Mouse (Mus musculus) macrophage (primary cell): ENCODE data around the gene Elmsan1. TPM values are rescaled to one million over a fixed set of nuclear protein-coding genes. Genes with fewer than 3 reads are reported as not detected.

Source experiments
- H3K27ac ChIP-seq: fragments of 350-480 bp; formaldehyde crosslinking; 2 replicates; pipeline ENCODE4 v1.9.0; 2021
- H3K36me3 ChIP-seq: fragments of 350-480 bp; formaldehyde crosslinking; 2 replicates; pipeline ENCODE4 v1.9.0; 2021; ENCODE audit errors: inconsistent target
- H3K4me3 ChIP-seq: fragments of 350-480 bp; formaldehyde crosslinking; 2 replicates; pipeline ENCODE4 v1.9.0; 2021; ENCODE audit errors: inconsistent target
- H3K79me2 ChIP-seq: fragments of 350-480 bp; formaldehyde crosslinking; 2 replicates; pipeline ENCODE4 v1.9.0; 2021; ENCODE audit errors: inconsistent target
- WGBS: methylation state at CpG from one replicate; pipeline ENCODE4 v1.1.7; 2026; ENCODE audit warnings: inconsistent platforms; ENCODE audit not compliant: missing documents; 5-methylcytosine and 5-hydroxymethylcytosine counted together
- polyA plus RNA-seq: library from polyadenylated mRNA; stranded (reverse); fragments of 250-400 nt; gene quantifications from 3 replicates; pipeline ENCODE4 v1.2.4, GENCODE M21; 2018; ENCODE audit warnings: inconsistent platforms

Gene Elmsan1
- polyA plus RNA-seq, 1 experiment from 2014 or later, result 11.0 TPM

DNA sequence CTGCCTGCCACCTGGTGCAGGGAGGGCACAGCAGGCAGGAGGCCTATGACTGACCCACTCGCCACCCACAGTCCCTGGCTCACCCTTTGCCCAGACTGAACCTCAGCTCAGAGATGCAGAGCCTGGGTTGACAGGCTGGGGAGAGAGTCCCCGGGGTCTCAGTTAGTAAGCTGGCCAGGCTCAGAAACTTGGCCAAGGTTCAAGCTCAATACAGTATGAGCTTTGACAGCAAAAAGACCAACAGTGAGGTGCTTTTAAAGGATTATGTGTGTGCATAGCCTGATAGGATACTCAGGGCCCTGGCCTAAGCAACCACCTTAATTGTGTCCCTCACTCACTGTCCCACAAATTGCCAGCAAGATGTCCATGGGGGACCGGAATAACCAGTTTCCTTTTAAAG is 38.6 kb downstream of the Elmsan1 start:
- Histone ChIP-seq H3K27ac (no peak overlapping the region), H3K4me3 (no peak overlapping the region), H3K79me2 (peaks cover 88% of the 10 kb centered on the region), H3K36me3 (no peaks in the 10 kb centered on the region)
- 80% methylated on average over 3 of the region's 3 CpGs for WGBS

GRCm38 (mm10) chr12:84178652-84179445 is 39.8 kb downstream of the Elmsan1 start:
- WGBS, result 84% methylated on average over 10 of the region's 10 CpGs
- peak overlapping the region; percentile 93; the same call in 1 of the 2 replicates for H3K27ac ChIP-seq
- H3K36me3 ChIP-seq, result no peaks in the 10 kb centered on the region
- H3K79me2 ChIP-seq, result peaks cover 82% of the 10 kb centered on the region
- H3K4me3 ChIP-seq, result no peak overlapping the region

GRCm38 (mm10) chr12:84178052-84178451 is 40.6 kb downstream of the Elmsan1 start:
- peak overlapping the region; percentile 93 for H3K27ac ChIP-seq
- H3K4me3 ChIP-seq, result no peak overlapping the region
- WGBS, result 65% methylated on average over 1 of the region's 1 CpGs

GRCm38 (mm10) chr12:84176886-84177765 is 41.6 kb downstream of the Elmsan1 start:
- H3K79me2 ChIP-seq, result peaks cover 82% of the 10 kb centered on the region
- H3K36me3 ChIP-seq, result peaks cover 11% of the 10 kb centered on the region
- H3K27ac ChIP-seq, result peak overlapping the region; percentile 93
- H3K4me3 ChIP-seq, result no peak overlapping the region
- 36% methylated on average over 6 of the region's 6 CpGs for WGBS

More at GRCm38 (mm10) chr12:84178052-84178451, 40.6 kb downstream of the Elmsan1 start:
- Histone ChIP-seq H3K36me3 (peaks cover 5% of the 10 kb centered on the region; the same call in 1 of the 2 replicates), H3K79me2 (peaks cover 82% of the 10 kb centered on the region)

DNA sequence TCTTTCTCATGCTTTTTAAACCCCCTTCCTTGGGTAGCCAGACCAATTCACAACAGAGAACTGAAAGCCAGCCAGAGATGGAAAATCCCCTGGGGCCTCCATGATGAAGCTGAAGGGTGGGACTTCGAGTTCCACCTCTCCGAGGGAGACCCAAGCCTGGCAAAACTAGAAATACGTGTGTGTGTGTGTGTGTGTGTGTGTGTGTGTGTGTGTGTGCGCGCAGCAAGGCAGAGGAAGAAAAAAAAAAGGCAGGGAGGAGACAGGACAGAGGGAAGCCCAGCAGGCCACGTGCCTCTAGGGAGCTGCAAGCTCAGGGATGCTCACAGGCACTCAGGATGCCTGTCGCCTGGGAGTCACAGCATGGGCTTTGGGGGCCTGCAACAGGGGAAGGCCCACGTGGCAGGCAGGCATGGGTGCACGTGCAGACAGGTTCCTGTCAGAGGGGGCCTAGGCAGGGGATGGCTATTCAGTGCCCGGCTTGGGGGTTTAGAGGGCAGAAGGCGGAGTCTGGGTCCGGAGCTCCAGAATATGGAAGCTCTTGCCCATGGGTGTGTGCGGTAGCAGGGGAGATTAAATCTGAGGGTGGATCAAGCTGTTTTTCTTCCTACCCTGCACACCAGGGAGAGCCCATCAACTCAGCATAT is 42.4 kb downstream of the Elmsan1 start:
- Histone ChIP-seq H3K36me3 (peaks cover 14% of the 10 kb centered on the region), H3K4me3 (peak overlapping the region; percentile 13; the same call in 1 of the 2 replicates), H3K79me2 (peaks cover 82% of the 10 kb centered on the region), H3K27ac (peak overlapping the region; percentile 93)
- WGBS, result 2% methylated on average over 8 of the region's 13 CpGs

GRCm38 (mm10) chr12:84175659-84176061 is 43.0 kb downstream of the Elmsan1 start:
- Histone ChIP-seq H3K79me2 (peaks cover 82% of the 10 kb centered on the region), H3K4me3 (peak overlapping the region; percentile 18), H3K27ac (peak overlapping the region; percentile 93), H3K36me3 (peaks cover 19% of the 10 kb centered on the region)
- WGBS, result 2% methylated on average over 20 of the region's 20 CpGs

- 19% methylated on average over 6 of the region's 6 CpGs for WGBS
- Histone ChIP-seq H3K27ac (peak overlapping the region; percentile 93), H3K4me3 (peak overlapping the region; percentile 18; the same call in 1 of the 2 replicates), H3K79me2 (peaks cover 82% of the 10 kb centered on the region), H3K36me3 (peaks cover 25% of the 10 kb centered on the region)
Observed at GRCm38 (mm10) chr12:84174871-84175270, 43.8 kb downstream of the Elmsan1 start.

DNA sequence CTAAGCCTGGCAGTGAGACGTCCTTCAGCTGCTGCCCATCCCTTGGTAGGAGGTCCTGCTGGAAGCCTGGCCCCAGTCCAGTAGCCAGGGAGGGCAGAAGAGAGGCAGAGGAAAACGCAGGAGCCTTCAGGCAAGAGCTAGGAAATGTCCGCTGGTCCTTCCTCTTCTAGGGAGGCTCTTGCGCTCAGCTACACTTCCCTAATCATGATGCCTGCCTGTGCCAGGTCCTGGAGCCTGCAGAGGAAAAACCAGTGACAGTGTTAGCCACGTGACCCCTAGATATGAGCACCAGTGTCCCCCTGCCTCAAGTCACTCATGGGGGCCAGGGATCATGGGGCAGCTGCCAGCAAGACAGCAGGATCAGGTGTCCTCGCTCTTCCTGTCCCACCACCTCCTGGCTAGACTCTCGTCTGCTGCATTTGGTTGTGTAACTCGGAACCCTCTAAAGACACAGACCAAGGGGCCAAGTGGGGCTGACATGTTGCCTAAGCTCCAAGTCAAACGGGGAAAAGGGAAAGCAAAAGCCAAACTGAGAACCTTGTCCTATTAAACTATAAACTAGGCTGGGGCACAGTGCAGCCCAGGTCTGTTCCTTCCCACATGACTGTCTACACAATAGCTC is 44.4 kb downstream of the Elmsan1 start:
- Histone ChIP-seq H3K36me3 (peaks cover 25% of the 10 kb centered on the region), H3K27ac (peak overlapping the region; percentile 93), H3K4me3 (no peak overlapping the region), H3K79me2 (peaks cover 82% of the 10 kb centered on the region)
- 7% methylated on average over 9 of the region's 9 CpGs for WGBS

- Histone ChIP-seq H3K4me3 (no peak overlapping the region), H3K36me3 (peaks cover 25% of the 10 kb centered on the region), H3K27ac (peak overlapping the region; percentile 93), H3K79me2 (peaks cover 82% of the 10 kb centered on the region)
- WGBS, result 83% methylated on average over 11 of the region's 13 CpGs
Observed at GRCm38 (mm10) chr12:84173309-84173915, 45.3 kb downstream of the Elmsan1 start.

DNA sequence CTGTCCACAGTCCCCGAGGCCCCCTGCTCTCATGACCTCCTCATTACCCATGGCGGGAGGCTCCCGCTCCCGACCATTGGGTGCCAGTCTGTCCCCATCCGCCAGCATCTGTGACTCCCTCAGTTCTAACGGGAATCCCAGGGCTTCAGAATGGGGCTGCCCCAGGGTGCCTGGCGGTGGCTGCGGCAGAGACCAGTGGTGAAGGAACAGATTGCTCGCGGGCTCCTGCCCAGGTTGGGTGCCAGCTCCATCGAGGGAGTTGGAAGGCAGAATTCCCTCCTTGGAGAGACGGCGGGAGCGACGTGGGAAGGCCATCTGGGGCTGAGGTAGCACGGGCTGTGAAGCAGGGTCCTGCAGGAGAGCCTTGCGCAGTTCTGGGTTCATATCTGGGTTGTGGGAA is 45.8 kb downstream of the Elmsan1 start:
- Histone ChIP-seq H3K27ac (peak overlapping the region; percentile 93), H3K4me3 (no peak overlapping the region), H3K79me2 (peaks cover 82% of the 10 kb centered on the region), H3K36me3 (peaks cover 25% of the 10 kb centered on the region)
- 96% methylated on average over 12 of the region's 17 CpGs for WGBS

GRCm38 (mm10) chr12:84172216-84172615 is 46.5 kb downstream of the Elmsan1 start:
- Histone ChIP-seq H3K4me3 (no peak overlapping the region), H3K36me3 (peaks cover 28% of the 10 kb centered on the region), H3K79me2 (peaks cover 82% of the 10 kb centered on the region), H3K27ac (peak overlapping the region; percentile 93)
- WGBS, result 44% methylated on average over 3 of the region's 3 CpGs

DNA sequence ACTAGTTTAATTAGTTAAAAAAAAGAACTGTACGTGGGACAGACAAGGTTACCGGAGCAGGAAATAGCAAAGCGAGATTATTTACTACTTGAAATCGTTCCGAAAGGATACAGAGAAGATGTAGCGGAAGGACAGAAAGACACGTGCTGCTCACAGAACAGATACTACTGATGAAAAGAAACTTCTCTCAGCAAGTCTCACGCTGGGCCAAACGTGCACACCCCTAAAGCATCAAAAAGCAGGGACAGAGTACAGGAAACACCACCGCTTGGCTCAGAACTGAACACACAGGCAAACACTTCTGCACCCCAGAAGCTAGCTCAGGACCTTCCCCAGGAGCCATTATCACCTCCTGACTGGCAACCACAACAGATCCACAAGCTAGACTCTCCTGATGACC is 48.1 kb downstream of the Elmsan1 start:
- peaks cover 92% of the 10 kb centered on the region for H3K79me2 ChIP-seq
- H3K36me3 ChIP-seq, result peaks cover 36% of the 10 kb centered on the region
- H3K27ac ChIP-seq, result no peak overlapping the region
- no peak overlapping the region for H3K4me3 ChIP-seq
- WGBS, result 86% methylated on average over 10 of the region's 10 CpGs

DNA sequence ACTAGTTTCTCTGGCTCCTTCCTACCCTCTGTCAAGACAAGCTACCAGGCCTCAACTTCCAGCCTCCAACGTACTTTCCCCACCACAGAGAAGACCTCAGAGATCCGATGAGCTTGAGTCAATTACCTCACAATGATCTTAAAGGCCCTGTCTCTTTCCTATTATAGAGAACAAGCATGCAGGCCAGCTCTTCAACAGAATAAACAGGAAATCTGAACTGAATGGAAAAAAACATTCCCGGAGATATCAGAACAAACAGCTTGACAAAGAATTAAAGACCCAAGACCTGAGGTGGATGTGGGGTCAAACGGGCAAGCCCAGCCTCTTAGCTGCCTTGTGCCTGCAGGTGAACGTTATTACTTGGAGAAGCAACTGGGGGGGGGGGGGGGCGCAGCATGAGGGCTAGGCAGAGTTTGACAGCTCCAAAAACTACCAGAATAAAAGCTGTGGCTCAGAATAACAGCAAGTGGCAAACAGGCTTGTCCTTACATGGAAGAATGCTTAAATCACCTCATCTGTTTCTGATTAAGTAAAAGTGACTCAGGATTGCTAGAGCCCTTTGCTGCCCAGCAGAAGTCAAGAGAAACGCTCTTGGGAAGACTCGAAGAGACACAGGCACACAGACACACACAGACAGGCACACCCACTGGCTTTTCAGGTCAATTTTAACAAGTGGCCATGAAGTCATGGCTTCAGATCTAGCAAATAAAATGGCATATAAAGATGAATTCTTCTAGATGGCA is 52.9 kb downstream of the Elmsan1 start:
- no peak overlapping the region for H3K4me3 ChIP-seq
- H3K27ac ChIP-seq, result no peak overlapping the region
- H3K36me3 ChIP-seq, result peaks cover 37% of the 10 kb centered on the region; the same call in 1 of the 2 replicates
- WGBS, result 69% methylated on average over 8 of the region's 8 CpGs
- peaks cover 100% of the 10 kb centered on the region for H3K79me2 ChIP-seq
